Mouse (Mus musculus) heart, embryonic 14.5 days (tissue): Measurements from ENCODE around the gene Tiam1. TPM values are rescaled to one million over a fixed set of nuclear protein-coding genes. Genes with fewer than 3 reads are reported as not detected.

ENCODE experiments used
- ATAC-seq: fragments of 200-750 bp; cut with Nextera tagmentation; 2 replicates; pipeline ENCODE4 v1.8.0; 2017; ENCODE audit warnings: low read depth, moderate TSS enrichment; ENCODE audit not compliant: insufficient number of reproducible peaks, insufficient read depth, low FRiP score
- H3K27ac ChIP-seq, 2 experiments: fragments of 200-500 bp in 1 of 2; fragments of 300-500 bp in 1 of 2; sonication (generic) in 1 of 2; replicated peaks in 1 of 2; 2 replicates each; pipeline ENCODE4 v1.5.1; 2012 to 2014; ENCODE audit warnings: low read depth in 2 of 2, low read length in 2 of 2, control low read depth in 1 of 2, mild to moderate bottlenecking in 1 of 2, mixed read lengths in 1 of 2; ENCODE audit not compliant: control insufficient read depth in 1 of 2, insufficient read depth in 1 of 2
- H3K27me3 ChIP-seq: fragments of 300-500 bp; sonication (generic); 2 replicates; pipeline ENCODE4 v1.6.1; 2014; ENCODE audit warnings: mild to moderate bottlenecking, low read length, control low read depth; ENCODE audit not compliant: control insufficient read depth, insufficient read depth
- H3K36me3 ChIP-seq: fragments of 300-500 bp; sonication (generic); 2 replicates; pipeline ENCODE4 v1.6.1; 2014; ENCODE audit warnings: mild to moderate bottlenecking, control low read depth, low read length, mixed read lengths; ENCODE audit not compliant: control insufficient read depth, insufficient read depth
- H3K4me1 ChIP-seq, 2 experiments: fragments of 200-500 bp in 1 of 2; fragments of 300-500 bp in 1 of 2; sonication (generic) in 1 of 2; 2 replicates each; pipeline ENCODE4 v1.6.1; 2012 to 2014; ENCODE audit warnings: low read length in 2 of 2, control low read depth in 1 of 2, mixed read lengths in 1 of 2; ENCODE audit not compliant: control insufficient read depth in 2 of 2, insufficient read depth in 2 of 2
- H3K4me2 ChIP-seq: fragments of 300-500 bp; sonication (generic); 2 replicates; pipeline ENCODE4 v1.6.1; 2014; ENCODE audit warnings: mild to moderate bottlenecking, low read length
- H3K4me3 ChIP-seq, 2 experiments: fragments of 200-500 bp in 1 of 2; fragments of 300-500 bp in 1 of 2; sonication (generic) in 1 of 2; 2 replicates each; pipeline ENCODE4 v1.5.1; 2012 to 2014; ENCODE audit warnings: low read length in 2 of 2, mild to moderate bottlenecking in 2 of 2, control low read depth in 1 of 2, low read depth in 1 of 2, moderate library complexity in 1 of 2; ENCODE audit not compliant: control insufficient read depth in 1 of 2, insufficient read depth in 1 of 2
- H3K9ac ChIP-seq: fragments of 300-500 bp; sonication (generic); 2 replicates; pipeline ENCODE4 v1.6.1; 2014; ENCODE audit warnings: mild to moderate bottlenecking, low read length
- H3K9me3 ChIP-seq: fragments of 300-500 bp; sonication (generic); 2 replicates; pipeline ENCODE4 v1.6.1; 2016; ENCODE audit warnings: low read length, control low read depth; ENCODE audit not compliant: control insufficient read depth
- WGBS: fragments of 180-500 bp; shearing (Covaris S2); extraction: QIAGEN DNeasy Blood & Tissue Kit; methylation state at CpG from one replicate; pipeline ENCODE4 v1.1.7; 2014; 5-methylcytosine and 5-hydroxymethylcytosine counted together
- polyA plus RNA-seq: library from polyadenylated mRNA; unstranded; fragments of >200 nt; fragmentation: Nextera tagmentation; extraction: Ambion mirVana; gene quantifications from 2 replicates; pipeline ENCODE4 v1.2.1, GENCODE M21; 2014

Tiam1 gene
- polyA plus RNA-seq, 1 experiment from 2014 or later: 12.6 TPM

- Histone ChIP-seq H3K27me3 (no peaks in the 10 kb centered on the region), H3K9ac (no peak overlapping the region), H3K4me3 (no peak overlapping the region), H3K9me3 (no peaks in the 10 kb centered on the region), H3K27ac (no peak overlapping the region), H3K4me1 (peaks cover 10 to 13% of the 10 kb centered on the region in 2 experiments; a peak in 3 of 4 replicates), H3K36me3 (no peaks in the 10 kb centered on the region), H3K4me2 (no peak overlapping the region; the same call in 1 of the 2 replicates)
- WGBS: 49% methylated on average over 20 of the region's 20 CpGs
- no peak; the same call in 1 of the 2 replicates for ATAC-seq
Measured at GRCm38 (mm10) chr16:89985702-89986481, 157.7 kb downstream of the Tiam1 start.

- ATAC-seq: no peak
- WGBS: 84% methylated on average over 11 of the region's 11 CpGs
- Histone ChIP-seq H3K27ac (no peak overlapping the region), H3K27me3 (no peaks in the 10 kb centered on the region), H3K4me1 (no peaks in the 10 kb centered on the region; a peak in 1 of 4 replicates), H3K9me3 (no peaks in the 10 kb centered on the region), H3K4me2 (no peak overlapping the region), H3K4me3 (no peak overlapping the region), H3K36me3 (no peaks in the 10 kb centered on the region), H3K9ac (no peak overlapping the region)
Measured at GRCm38 (mm10) chr16:89980075-89980744, 163.4 kb downstream of the Tiam1 start.

- no peaks in the 10 kb centered on the region for H3K36me3 ChIP-seq
- ATAC-seq: no peak
- H3K9ac ChIP-seq: no peak overlapping the region
- no peaks in the 10 kb centered on the region for H3K9me3 ChIP-seq
- no peak overlapping the region for H3K27ac ChIP-seq
- H3K4me1 ChIP-seq: no peaks in the 10 kb centered on the region
- WGBS: 87% methylated on average over 9 of the region's 9 CpGs
- H3K4me2 ChIP-seq: no peak overlapping the region
- no peaks in the 10 kb centered on the region for H3K27me3 ChIP-seq
- H3K4me3 ChIP-seq: no peak overlapping the region
Measured at GRCm38 (mm10) chr16:89975441-89975840, 168.1 kb downstream of the Tiam1 start.

GRCm38 (mm10) chr16:89973814-89974712 is 169.5 kb downstream of the Tiam1 start:
- no peaks in the 10 kb centered on the region for H3K4me1 ChIP-seq
- 76% methylated on average over 16 of the region's 16 CpGs for WGBS
- H3K9me3 ChIP-seq: no peaks in the 10 kb centered on the region
- H3K27me3 ChIP-seq: no peaks in the 10 kb centered on the region
- H3K4me3 ChIP-seq: no peak overlapping the region
- H3K9ac ChIP-seq: no peak overlapping the region
- H3K4me2 ChIP-seq: no peak overlapping the region
- no peaks in the 10 kb centered on the region for H3K36me3 ChIP-seq
- ATAC-seq: no peak
- no peak overlapping the region for H3K27ac ChIP-seq

- H3K4me1 ChIP-seq: peaks cover 0 to 2% of the 10 kb centered on the region in 2 experiments; a peak in 1 of 4 replicates
- WGBS: 82% methylated on average over 15 of the region's 15 CpGs
- no peak overlapping the region for H3K4me3 ChIP-seq
- H3K9ac ChIP-seq: no peak overlapping the region
- ATAC-seq: no peak
- no peaks in the 10 kb centered on the region for H3K9me3 ChIP-seq
- no peak overlapping the region for H3K4me2 ChIP-seq
- no peak overlapping the region for H3K27ac ChIP-seq
- H3K27me3 ChIP-seq: no peaks in the 10 kb centered on the region
- H3K36me3 ChIP-seq: no peaks in the 10 kb centered on the region
Measured at GRCm38 (mm10) chr16:89972854-89973487, 170.6 kb downstream of the Tiam1 start.

GRCm38 (mm10) chr16:89972018-89972417 is 171.6 kb downstream of the Tiam1 start:
- Histone ChIP-seq H3K4me1 (peaks cover 0 to 2% of the 10 kb centered on the region in 2 experiments; a peak in 1 of 4 replicates), H3K9me3 (no peaks in the 10 kb centered on the region), H3K27ac (no peak overlapping the region), H3K4me3 (no peak overlapping the region), H3K4me2 (no peak overlapping the region), H3K27me3 (no peaks in the 10 kb centered on the region), H3K36me3 (no peaks in the 10 kb centered on the region), H3K9ac (no peak overlapping the region)
- no peak for ATAC-seq
- 83% methylated on average over 6 of the region's 6 CpGs for WGBS

GRCm38 (mm10) chr16:89968058-89968457 is 175.5 kb downstream of the Tiam1 start:
- Histone ChIP-seq H3K4me3 (no peak overlapping the region), H3K9ac (no peak overlapping the region), H3K27ac (no peak overlapping the region), H3K9me3 (peaks cover 4% of the 10 kb centered on the region; the same call in 1 of the 2 replicates), H3K27me3 (no peaks in the 10 kb centered on the region), H3K4me1 (peaks cover 0 to 2% of the 10 kb centered on the region in 2 experiments; a peak in 1 of 4 replicates), H3K4me2 (no peak overlapping the region), H3K36me3 (no peaks in the 10 kb centered on the region)
- ATAC-seq: no peak
- WGBS: 80% methylated on average over 6 of the region's 6 CpGs
